Mouse (Mus musculus): Measurements from ENCODE around the gene Ak4. TPM values are rescaled to one million over a fixed set of nuclear protein-coding genes. Genes with fewer than 3 reads are reported as not detected.
"Not testable (repeated sequence)": the region's sequence is repeated elsewhere in the genome, so short reads cannot be mapped to it uniquely, and the experiment has no call there.

Ak4 gene
- 1.5 and 3.8 TPM in 2 replicates for total RNA-seq (2015; ENCODE audit: low replicate concordance)
- total RNA-seq (2017; ENCODE audit: low replicate concordance): 0.84 and 2.2 TPM in 2 replicates

DNA sequence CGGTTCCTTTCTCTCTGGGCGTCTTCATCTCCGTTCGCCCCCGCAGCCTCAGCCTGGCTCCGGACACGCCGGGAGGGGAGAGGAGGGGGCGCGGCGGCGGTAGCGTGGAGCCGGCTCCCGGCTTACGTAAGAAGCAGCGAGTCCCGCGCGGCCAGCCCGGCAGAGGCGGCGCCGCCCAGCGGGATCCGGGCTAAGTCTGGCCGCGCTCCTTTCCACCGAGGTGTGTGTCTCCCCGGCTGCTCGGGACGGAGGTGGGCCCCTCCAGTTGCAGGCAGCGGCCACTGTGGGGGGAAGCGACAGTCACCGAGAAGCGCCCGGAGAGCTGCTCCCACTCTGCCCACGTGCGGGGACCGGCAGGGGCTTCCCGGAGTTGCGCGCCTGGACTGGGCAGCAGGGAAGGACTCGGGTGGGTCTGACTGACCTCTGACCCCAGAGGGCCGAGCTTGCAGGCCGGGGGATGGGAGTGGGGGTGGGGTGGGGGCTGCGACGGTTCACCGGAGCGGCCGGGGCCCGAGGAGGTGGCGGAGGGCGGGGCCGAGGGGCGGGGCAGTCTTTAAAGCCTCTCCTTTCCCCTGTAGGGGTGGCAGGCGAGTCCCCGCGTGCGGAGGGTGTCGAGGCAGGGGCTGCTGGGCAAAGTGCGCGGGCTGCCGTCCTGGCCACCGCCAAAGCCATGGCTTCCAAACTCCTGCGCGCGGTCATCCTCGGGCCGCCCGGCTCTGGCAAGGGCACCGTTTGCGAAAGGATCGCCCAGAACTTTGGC lies at the start of gene Ak4:
TSS of gene Ak4 (plus strand) at position 127 of the 760 bp plus-strand sequence.
- ATAC-seq (replicated peaks; ENCODE audit: low FRiP score, poor library complexity, severe bottlenecking): no peak

DNA sequence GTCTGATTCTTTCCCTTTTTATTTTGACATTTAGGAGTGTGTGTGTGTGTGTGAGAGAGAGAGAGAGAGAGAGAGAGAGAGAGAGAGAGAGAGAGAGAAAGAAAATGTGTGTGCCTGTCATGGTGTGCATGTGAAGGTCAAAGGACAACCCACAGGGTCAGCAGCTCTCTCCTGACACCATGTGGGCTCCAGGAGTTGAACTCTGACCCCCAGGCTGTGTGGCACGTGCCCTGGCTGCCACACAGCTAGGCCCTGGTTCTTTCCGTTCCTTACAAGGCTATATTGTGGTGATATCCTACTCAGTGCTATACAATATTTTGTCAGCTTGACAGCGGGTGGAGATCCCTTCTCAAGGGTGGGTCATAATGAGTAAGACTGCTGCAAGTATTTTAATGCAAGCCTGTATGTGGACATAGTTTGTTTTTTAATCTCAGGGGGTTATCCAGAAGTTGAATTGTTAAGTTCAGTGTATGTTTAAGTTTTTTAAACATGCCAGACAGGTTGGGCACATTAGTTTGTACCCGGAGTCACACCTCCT lies 49.3 kb upstream of the Ak4 start:
- no peak for ATAC-seq (replicated peaks; ENCODE audit: low FRiP score, poor library complexity, severe bottlenecking)

DNA sequence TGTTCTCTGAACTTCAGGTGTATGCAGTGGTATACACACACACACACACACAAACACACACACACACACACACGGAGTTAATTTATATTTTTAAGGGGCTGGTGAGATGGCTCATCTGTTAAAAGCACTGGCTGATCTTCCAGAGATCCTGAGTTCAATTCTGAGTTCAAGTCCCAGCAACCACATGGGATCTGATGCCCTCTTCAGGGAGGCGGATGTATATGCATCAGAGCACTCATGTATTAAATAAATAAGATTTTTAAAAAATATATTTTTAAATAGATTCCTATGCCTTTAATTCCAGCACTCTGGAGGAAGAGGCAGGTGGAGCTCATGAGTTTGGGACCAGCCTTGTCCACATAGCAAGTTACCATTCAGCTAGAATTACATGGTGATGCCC lies 46.8 kb upstream of the Ak4 start:
- no peak for ATAC-seq (replicated peaks; ENCODE audit: low FRiP score, poor library complexity, severe bottlenecking)

DNA sequence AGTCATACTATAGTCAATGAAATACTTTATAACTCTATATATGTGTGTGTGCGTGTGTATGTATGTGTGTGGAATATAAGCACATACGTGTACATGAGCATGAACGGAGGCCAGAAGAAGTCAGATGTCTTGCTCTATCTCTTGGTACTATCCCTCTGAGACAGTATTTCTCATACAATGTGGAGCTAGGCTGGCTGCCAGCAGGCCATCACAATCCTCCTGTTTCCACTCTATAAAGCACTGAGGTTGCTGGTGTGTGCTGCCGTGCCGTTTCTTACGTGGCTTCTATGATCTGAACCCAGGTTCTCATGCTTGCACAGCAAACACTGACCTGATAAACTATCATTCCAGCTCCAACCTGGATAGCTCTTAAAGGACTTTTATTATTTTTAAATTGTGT lies 46.3 kb upstream of the Ak4 start:
- no peak for ATAC-seq (replicated peaks; ENCODE audit: low FRiP score, poor library complexity, severe bottlenecking)

DNA sequence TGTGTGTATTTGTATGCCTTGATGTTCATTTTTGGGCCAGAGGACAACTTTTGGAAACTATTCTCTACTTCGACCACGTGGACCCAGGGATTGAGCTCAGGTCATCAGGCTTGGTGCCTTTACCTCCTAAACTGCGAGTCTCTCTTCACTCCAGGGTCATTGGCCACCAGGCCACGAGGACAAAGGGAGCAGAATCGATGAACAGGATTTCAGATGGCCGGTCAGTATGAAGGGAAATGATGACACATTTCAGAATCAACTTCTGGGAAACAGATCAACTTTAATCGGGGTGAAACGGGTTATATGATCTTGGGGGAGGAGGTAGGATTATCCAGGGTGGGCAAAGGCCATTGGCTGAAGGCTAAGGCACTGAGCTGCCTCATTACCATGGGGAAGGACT lies 45.0 kb upstream of the Ak4 start:
- no peak for ATAC-seq (replicated peaks; ENCODE audit: low FRiP score, poor library complexity, severe bottlenecking)

DNA sequence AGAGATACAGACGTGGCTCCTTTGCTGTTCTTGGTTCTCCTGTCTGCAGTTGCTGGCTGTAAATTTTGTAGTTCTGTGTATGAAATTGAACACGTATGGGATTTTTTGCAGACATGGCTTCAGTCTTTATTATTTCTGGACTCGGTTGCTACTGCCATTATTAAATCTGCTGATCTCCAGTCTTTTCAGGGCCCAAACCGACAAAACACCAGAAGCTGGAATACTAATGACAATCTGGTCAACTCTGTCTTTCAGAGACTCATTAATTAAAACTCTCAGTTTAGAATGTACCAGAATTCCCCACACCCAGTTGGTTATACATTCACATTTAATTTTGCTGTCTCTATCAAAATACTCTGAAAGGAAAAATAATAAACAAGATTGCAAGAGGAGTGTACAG lies 42.2 kb upstream of the Ak4 start:
- no peak for ATAC-seq (replicated peaks; ENCODE audit: low FRiP score, poor library complexity, severe bottlenecking)

DNA sequence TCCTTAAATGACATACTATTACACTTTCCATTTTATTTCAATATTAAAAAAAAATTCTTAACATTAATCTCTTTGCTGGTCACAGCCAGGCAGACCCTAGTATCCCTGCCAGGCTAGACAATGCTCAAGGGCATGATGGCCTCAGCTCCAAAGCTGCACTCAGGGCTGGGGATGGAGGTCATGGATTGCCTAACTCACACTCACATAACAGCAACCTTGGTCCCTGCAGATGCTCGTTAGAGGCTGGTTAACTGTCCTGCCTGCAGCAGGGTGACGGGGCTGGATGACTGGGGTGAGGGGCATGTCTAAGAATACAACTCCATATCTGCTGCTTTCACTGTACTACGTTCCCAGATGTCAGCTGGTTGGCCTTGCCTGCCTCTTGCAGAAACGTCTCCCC lies 40.8 kb upstream of the Ak4 start:
- no peak for ATAC-seq (replicated peaks; ENCODE audit: low FRiP score, poor library complexity, severe bottlenecking)

DNA sequence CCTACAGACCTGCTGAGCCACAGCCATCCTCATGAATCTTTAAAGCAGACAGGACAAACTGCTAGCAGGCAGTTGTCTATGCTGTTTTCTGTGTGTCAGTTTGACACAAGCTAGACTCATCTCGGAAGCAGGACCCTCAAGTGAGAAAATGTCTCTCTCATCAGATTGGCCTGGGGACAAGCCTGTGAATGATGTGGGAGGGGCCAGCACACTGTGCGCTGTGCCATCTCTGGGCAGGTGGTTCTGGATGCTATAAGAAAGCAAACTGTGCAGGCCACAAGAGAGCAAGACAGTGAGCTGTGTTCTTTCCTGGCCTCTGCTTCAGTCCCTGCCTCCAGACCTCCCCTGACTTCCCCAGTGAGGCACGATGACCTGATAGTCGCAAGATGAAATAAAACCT lies 40.3 kb upstream of the Ak4 start:
- no peak for ATAC-seq (replicated peaks; ENCODE audit: low FRiP score, poor library complexity, severe bottlenecking)

DNA sequence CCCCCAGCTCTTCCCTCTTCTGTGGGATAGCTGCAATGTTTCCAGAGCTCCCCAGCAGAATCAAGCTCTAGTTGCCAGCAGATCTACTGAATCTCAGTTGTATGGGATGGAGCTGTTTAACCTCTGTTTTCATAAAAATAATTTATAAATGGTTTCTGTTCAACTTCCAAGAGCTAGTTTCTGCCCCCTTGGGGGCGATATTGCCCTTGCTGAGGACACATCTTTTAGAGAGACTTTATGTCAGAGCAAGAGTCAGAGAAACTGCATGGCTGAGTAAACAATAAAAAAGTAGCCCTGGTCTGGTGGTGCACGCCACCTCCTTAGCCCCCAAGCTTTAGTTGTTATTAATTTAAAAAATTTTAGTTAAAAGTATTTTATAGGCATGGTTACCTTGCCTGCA lies 34.1 kb upstream of the Ak4 start:
- no peak for ATAC-seq (replicated peaks; ENCODE audit: low FRiP score, poor library complexity, severe bottlenecking)

DNA sequence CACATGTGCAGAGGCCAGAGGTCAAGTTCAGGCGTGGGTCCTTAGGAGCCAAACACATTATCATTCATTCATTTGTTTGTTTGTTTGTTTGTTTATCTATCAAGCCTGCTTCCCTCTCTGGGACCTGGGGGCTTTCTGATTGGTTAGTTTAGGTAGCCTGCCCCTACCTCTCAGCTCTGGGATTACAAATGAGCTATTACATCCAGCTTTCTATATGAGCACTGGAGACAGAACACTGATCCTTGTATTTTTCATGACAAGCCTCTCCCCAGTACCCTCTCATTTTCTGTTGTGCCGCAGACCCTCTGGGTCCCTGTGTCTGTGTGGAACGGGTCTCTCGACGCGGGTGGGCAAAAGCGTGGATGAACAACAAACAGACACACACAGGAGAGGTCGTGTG lies 30.8 kb upstream of the Ak4 start:
- ATAC-seq (replicated peaks; ENCODE audit: low FRiP score, poor library complexity, severe bottlenecking): no peak

DNA sequence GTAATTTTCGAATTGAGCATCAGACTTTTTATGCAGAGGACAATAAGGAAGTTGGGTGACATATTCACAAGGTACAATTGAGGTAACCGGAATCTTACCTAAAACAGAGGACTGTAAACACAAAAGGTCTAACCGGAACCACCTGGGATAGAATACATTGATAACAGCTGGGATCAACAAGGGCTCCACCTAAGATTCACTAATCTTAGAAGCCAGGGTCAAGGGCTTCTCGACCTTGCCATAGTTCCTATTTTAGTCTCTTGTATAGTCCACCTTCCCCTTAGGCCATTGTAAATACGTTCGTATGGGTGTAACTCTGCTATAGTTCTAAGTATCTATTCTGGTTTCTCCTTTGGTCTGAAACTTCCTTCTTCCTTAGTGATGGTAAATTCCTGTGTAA lies 30.4 kb upstream of the Ak4 start:
- ATAC-seq (replicated peaks; ENCODE audit: low FRiP score, poor library complexity, severe bottlenecking): not testable (repeated sequence)

DNA sequence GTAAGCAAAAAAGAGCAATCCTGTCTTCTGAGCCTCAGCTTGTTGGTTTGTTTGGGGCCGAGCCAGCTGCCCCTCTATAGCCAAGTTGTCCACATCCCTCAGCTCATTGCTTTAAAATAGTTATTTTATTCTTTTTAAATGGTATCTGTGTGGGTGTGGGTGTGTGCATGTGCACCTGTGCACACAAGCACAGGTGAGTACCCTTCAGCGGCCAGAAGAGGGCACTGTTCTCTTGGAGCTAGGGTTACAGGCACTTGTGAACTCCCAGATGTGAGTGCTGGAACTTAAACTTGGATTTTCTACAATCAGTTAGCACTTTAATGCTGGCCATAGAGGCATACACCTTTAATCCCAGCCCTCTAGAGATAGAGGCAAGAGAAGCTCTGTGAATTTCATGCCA lies 26.8 kb upstream of the Ak4 start:
- no peak for ATAC-seq (replicated peaks; ENCODE audit: low FRiP score, poor library complexity, severe bottlenecking)

DNA sequence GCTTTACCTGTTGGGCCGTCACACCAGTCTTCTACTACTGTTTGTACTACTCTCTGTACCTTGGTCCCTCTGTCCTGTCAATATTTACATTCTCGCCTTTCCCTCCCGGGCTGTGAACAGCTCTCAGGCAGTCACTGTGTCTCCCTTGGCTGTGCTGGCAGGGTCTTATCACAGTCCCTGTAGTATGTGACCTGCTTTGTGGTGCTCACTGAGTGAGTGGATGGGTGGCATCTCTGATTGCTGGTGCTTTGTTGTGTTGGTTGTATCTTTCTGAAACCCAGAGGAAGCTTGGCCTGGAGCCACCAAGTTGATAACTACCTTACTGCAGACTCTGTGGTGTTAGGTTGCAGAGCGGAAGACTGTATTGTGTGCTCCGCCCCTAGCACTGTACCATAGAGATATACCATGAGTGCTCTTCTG lies 25.8 kb upstream of the Ak4 start:
- ATAC-seq (replicated peaks; ENCODE audit: low FRiP score, poor library complexity, severe bottlenecking): no peak

DNA sequence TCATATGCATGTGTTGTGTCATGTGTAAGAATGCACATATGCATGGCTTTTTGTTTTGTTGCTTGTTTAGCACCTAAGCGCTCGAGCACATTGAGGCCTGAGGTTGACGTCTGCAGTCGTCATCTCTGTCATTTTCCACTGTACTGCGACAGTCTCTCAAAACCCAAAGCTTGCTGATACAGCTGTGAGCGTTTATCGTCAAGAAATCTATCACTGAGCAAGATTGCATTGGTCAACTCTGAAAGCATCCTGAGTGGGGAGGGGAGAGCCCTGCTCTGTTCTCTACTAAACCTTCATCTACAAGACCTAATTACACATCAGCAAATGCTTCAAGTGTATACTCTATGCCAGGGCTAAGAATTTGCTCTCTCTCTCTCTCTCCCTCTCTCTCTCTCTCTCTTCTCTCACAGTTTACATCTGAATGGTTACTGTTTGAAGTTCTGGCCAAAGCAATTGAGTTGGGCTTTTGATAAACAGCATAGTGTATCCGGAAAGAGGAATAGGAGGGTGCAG lies 24.0 kb upstream of the Ak4 start:
- no peak for ATAC-seq (replicated peaks; ENCODE audit: low FRiP score, poor library complexity, severe bottlenecking)

DNA sequence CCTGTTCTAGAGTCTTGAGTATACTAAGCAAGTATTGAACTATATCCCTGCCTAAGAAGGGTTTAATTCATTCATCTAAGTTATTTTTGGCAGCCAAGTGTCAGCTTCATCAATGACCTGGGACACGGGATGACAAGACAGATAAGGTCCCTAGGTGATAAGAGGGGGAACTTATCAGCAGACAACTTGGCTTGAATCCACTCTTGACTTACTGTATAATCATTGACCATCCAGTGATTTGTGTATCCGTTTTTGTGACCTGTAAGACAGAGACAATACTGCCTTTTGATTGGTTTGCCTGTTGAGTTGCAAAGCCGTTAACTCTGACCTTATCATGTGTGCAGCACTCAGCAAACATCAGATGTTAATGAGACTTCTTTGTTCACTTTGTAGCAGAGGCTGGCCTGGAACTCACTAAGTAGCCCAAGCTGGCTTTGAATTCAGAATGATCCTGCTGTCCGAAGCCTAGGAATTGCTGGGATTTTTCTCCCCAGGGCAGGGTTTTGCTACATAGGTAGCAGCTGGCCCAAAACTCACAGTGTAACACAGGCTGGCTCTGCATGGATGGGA lies 19.0 kb upstream of the Ak4 start:
- no peak for ATAC-seq (replicated peaks; ENCODE audit: low FRiP score, poor library complexity, severe bottlenecking)

DNA sequence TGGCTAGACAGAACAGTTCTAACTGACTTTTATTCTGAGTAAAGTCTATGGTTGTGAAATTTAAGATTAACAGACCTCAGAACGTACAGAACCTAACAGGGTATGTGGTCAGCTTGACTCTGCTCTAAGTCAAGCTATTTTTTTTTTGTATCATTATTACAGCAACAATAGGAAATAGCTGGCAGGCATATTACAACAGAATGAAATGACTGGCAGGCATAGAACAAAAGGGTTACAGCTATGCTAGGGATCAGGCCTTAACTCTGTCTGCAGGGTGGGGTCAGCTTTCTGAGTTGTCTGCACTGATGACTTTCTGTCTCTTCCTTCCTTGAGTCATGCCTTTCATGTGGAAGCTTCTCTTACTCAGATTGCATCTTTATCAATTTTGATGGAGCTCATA lies 17.1 kb upstream of the Ak4 start:
- no peak for ATAC-seq (replicated peaks; ENCODE audit: low FRiP score, poor library complexity, severe bottlenecking)

DNA sequence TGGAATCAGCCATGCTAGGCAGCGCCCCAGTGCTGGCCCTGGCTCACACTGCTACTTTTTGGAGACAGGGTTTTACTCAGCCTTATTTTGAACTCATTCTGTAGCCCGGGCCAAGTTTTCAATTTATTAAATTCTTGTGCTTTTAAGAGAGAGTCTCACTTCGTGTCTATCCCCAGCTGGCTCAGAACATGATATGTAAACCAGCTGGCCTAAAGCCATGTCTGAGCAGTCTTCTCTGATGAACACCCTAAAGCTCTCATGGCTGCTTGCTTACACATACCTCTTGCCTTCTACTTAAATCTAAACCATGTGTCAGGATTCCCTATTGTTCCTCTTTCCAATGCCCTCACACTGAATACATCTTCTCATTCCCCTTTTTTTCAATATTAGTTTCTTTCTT lies 14.2 kb upstream of the Ak4 start:
- ATAC-seq (replicated peaks; ENCODE audit: low FRiP score, poor library complexity, severe bottlenecking): no peak

DNA sequence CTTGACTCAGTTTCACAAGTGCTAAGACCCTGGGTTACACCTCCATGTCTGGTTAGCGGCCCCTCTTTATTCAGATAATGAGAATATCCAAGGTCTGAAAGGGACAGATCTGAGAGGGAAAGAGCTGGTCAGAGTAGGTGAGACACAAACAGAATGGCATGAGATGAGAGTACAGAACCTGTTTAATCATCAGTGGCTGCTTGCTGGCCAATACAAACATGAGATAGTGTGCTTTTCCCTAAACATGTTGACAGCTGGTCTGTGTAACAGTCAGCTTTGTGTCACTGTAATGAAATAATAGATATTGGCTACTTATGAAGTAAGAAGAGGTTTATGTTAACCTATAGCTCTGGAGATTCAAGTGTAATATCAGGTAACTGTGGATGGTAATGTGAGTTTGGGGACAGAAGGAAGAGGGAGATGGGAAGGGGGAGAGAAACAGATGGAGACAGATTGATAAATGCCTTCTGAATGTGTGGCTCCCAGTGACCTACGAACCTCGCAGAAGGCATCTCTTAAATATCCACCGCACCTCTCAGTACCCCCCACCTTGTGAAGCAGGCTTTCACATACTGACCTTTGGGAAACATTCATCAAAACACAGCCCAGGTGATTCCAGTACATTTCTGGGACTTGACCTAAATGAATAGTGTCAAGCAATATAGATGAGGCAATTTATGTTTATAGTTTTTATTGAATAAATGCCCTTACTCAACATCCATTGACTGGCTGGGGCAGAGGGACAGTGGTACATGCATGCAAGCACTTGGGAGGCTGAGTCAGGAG lies 12.5 kb upstream of the Ak4 start:
- no peak for ATAC-seq (replicated peaks; ENCODE audit: low FRiP score, poor library complexity, severe bottlenecking)

DNA sequence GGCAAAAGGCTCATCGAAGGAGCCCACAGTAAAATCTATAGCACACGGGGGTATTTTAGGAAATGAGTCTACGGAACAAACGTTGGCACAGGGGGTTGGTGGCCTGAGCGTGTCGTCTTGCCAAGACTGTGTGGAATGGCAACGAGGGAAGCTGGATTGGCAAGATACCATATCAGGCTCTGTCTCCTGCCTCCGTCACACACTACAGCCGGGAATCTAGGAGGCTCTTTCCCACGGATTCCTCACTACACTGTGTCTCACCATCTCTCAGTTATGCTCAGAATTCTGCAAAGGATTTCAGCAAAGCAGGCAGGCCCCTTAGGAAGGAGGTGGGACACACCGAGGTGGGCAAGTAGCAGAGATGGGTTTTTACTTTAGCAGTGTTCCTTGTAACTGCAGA lies 2.1 kb upstream of the Ak4 start:
- ATAC-seq (replicated peaks; ENCODE audit: low FRiP score, poor library complexity, severe bottlenecking): no peak

Data from erythroblast, adult 5-6 weeks (primary cell).